Mouse (Mus musculus) ovary, adult 18-20 months (tissue): ENCODE measurements around the gene Pard3b.

ENCODE experiments used
- DNase-seq: peaks from one replicate; pipeline ENCODE4 v3.0.0; 2022; ENCODE audit warnings: low spot score, mixed read lengths

Gene Pard3b

GRCm38 (mm10) chr1:61751008-61751407 lies 112.4 kb downstream of the Pard3b start:
- DNase-seq: no peak

- DNase-seq: no peak
Observed at GRCm38 (mm10) chr1:61756771-61757170, 118.1 kb downstream of the Pard3b start.

- DNase-seq: peak; percentile 26
Observed at GRCm38 (mm10) chr1:61771213-61771612, 132.6 kb downstream of the Pard3b start.

GRCm38 (mm10) chr1:61778731-61779130 lies 140.1 kb downstream of the Pard3b start:
- DNase-seq: no peak

- DNase-seq: peak; percentile 11
Observed at GRCm38 (mm10) chr1:61779906-61780305, 141.3 kb downstream of the Pard3b start.

- no peak for DNase-seq
Observed at GRCm38 (mm10) chr1:61796296-61796695, 157.7 kb downstream of the Pard3b start.

- DNase-seq: no peak
Observed at GRCm38 (mm10) chr1:61820213-61820612, 181.6 kb downstream of the Pard3b start.

- no peak for DNase-seq
Observed at GRCm38 (mm10) chr1:61825560-61826191, 187.1 kb downstream of the Pard3b start.

GRCm38 (mm10) chr1:61837006-61837544 lies 198.5 kb downstream of the Pard3b start:
- no peak for DNase-seq

- DNase-seq: no peak
Observed at GRCm38 (mm10) chr1:61846606-61847005, 208.0 kb downstream of the Pard3b start.

- no peak for DNase-seq
Observed at GRCm38 (mm10) chr1:61849029-61849714, 210.5 kb downstream of the Pard3b start.

GRCm38 (mm10) chr1:61850471-61850870 lies 211.8 kb downstream of the Pard3b start:
- no peak for DNase-seq

GRCm38 (mm10) chr1:61851176-61851575 lies 212.6 kb downstream of the Pard3b start:
- DNase-seq: no peak

GRCm38 (mm10) chr1:61867286-61868082 lies 228.9 kb downstream of the Pard3b start:
- DNase-seq: no peak

GRCm38 (mm10) chr1:61874875-61875274 lies 236.3 kb downstream of the Pard3b start:
- DNase-seq: no peak

- DNase-seq: no peak
Observed at GRCm38 (mm10) chr1:61879706-61880470, 241.3 kb downstream of the Pard3b start.

GRCm38 (mm10) chr1:61896048-61896447 lies 257.4 kb downstream of the Pard3b start:
- no peak for DNase-seq

GRCm38 (mm10) chr1:61903271-61904007 lies 264.8 kb downstream of the Pard3b start:
- DNase-seq: no peak

GRCm38 (mm10) chr1:61904036-61904435 lies 265.4 kb downstream of the Pard3b start:
- no peak for DNase-seq

GRCm38 (mm10) chr1:61912931-61913330 lies 274.3 kb downstream of the Pard3b start:
- DNase-seq: no peak

GRCm38 (mm10) chr1:61924958-61925357 lies 286.3 kb downstream of the Pard3b start:
- no peak for DNase-seq
